Mouse (Mus musculus) thymus, adult 2 months (tissue): ENCODE measurements at regions not wholly inside any gene's neighbourhood (a gene's known extent, or its start where the extent isn't known, plus 50 kb on each side); places are given as distances from the start of the nearest gene placed in this dataset.

ENCODE experiments used
- CTCF ChIP-seq: fragments of 200-500 bp; IDR thresholded peaks from 2 replicates; pipeline ENCODE4 v1.5.1; 2012; ENCODE audit warnings: mild to moderate bottlenecking, control low read depth, low read length, moderate library complexity, borderline replicate concordance; ENCODE audit not compliant: control insufficient read depth, poor library complexity, insufficient read depth; ENCODE audit errors: extremely low read depth
- POLR2A ChIP-seq: fragments of 200-500 bp; IDR thresholded peaks from 2 replicates; pipeline ENCODE4 v1.6.1; 2012; ENCODE audit warnings: mild to moderate bottlenecking, low read length, control low read depth, moderate library complexity; ENCODE audit not compliant: control insufficient read depth, poor library complexity, insufficient read depth; ENCODE audit errors: extremely low read depth

GRCm38 (mm10) chr11:113080311-113080710 lies 298.3 kb downstream of the Sox9 start:
- TF ChIP-seq CTCF (no peak), POLR2A (no peak)
